Mouse (Mus musculus) embryo, embryonic 11.5 days (tissue): Measurements from ENCODE around the gene Hras.
A peak's percentile ranks its signal among the peaks of the same experiment; 100 is the strongest.

Experiments
- DNase-seq: peaks from one replicate; pipeline ENCODE4 v3.0.0-alpha.2; 2012; ENCODE audit warnings: low read depth, low spot score

The Hras gene

GRCm38 (mm10) chr7:141176173-141176572, 17.6 kb downstream of the Hras start:
- DNase-seq, result peak; percentile 90

- DNase-seq, result no peak
Observed at GRCm38 (mm10) chr7:141175068-141175467, 18.7 kb downstream of the Hras start.

GRCm38 (mm10) chr7:141173323-141173850, 20.4 kb downstream of the Hras start:
- no peak for DNase-seq

GRCm38 (mm10) chr7:141172116-141173006, 21.4 kb downstream of the Hras start, which contains the start of gene Rnh1:
Rnh1 (minus strand) TSS chr7:141172857.
- DNase-seq, result peak; percentile 91

- no peak for DNase-seq
Observed at GRCm38 (mm10) chr7:141169866-141170265, 23.9 kb downstream of the Hras start.

GRCm38 (mm10) chr7:141169300-141169699, 24.5 kb downstream of the Hras start:
- no peak for DNase-seq

GRCm38 (mm10) chr7:141168518-141168953, 25.3 kb downstream of the Hras start:
- peak; percentile 29 for DNase-seq

DNA sequence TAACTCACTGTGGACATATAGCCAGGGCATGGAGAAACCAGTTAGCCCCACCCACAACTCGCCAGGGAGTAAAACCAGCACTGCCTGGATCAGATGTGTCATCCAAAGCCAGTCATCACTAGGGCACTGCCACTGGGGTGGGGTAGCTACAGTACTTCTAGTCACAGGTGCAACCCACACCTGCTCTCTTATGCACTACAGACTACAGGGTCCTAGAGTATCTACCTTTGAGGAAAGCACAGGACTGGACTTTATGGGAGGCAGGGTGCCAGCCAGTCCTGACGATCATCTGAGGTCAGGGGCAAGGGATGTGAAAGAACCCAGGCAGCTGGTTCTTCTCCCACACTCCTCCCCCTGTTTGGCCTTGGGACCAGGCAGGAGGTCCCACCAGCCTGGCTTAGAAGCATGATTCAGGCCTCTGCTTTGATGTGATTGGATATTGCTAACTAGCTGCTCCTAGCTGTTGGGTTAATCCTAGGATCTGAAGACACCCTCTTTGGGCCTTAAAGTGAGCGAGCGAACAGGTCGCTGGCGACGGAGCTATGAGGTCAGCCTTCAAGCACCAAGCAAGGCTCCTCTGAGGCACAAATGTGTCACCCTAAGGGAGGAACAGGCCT, 25.8 kb downstream of the Hras start:
- DNase-seq, result no peak

- DNase-seq, result no peak
Observed at GRCm38 (mm10) chr7:141164850-141165249, 29.0 kb downstream of the Hras start.

DNA sequence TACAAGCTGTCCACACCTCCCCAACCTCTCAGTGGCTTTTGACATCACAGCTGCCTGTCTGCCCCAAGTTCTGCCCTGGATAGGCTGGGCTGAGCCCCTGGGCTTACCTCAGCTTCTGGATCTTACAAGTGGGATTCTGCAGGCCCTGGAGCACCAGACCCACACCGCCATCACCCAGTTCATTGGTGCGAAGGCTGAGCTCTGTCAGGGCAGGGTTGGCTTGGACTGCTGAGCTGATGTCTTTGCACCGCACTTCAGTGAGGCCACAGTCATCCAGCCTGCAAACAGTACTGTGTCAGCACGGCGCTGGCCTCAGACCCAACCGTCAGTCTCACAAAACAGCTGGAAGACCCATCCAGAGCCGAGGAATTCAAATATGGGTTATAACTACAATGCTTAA, 29.4 kb downstream of the Hras start:
- no peak for DNase-seq

DNA sequence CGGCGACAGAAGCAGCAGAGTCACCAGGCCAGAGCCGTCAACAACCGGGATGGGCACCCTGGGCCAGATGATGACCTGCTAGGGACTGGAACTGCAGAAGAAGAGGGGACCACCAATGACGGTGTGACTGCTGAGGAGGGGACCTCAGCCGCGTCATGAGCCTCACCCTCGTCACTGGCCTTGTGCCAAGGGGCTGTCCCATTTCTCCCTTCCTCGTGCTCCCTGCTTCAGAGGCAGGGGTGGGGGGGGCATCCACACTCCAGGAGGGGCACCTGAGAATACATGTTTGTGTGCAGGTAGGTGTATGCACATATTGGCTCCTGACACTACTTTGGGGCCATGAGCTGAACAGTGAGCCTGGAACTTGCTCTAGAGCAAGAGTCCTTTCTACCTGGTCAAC, 38.4 kb downstream of the Hras start:
- DNase-seq, result no peak

- DNase-seq, result no peak
Observed at GRCm38 (mm10) chr7:141148639-141149038, 45.2 kb downstream of the Hras start.

- no peak for DNase-seq
Observed at GRCm38 (mm10) chr7:141147044-141147443, 46.8 kb downstream of the Hras start.

GRCm38 (mm10) chr7:141146043-141146595, 47.7 kb downstream of the Hras start:
- DNase-seq, result no peak

DNA sequence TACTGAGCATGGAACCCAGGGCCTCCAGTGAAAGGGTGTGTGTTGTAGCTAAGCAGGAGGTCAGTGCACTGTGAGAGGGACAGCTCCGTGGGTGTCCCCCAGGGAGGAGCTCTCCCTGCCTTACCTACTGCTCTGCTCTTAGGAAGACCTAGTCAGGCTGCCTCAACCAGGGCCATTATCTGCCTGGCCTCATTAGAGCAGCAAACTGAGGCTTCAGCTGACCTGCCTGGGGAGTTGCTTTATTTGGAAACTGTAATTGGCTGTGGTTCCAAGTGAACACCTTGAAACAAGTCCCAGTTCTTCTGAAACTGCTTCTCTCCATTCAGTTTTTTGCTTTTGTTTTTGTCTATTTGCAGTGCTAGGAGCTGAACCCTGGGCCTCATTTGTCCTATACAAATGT, 48.4 kb downstream of the Hras start:
- DNase-seq, result no peak

DNA sequence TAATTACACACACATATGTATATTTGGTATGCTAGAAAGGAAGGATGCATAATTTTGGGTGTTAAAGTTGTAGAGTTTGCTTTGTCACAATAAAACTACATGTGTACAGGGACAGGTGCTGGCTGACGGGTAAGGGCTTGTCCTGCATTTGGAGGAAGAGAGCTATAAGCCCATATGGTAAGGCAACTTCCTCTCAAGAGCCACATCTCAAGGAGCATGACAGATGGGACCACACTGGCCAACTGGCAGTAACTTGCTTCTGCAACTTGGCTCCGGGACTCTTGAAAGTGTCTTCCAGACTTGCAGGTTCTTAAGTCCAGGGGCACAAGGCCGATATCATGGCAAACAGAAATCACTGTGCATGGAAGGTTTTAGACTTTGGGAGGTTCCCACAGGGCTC, 49.2 kb downstream of the Hras start:
- no peak for DNase-seq

GRCm38 (mm10) chr7:141143861-141144260, 49.9 kb downstream of the Hras start:
- no peak for DNase-seq

GRCm38 (mm10) chr7:141143112-141143511, 50.7 kb downstream of the Hras start:
- no peak for DNase-seq

GRCm38 (mm10) chr7:141141326-141141725, 52.5 kb downstream of the Hras start:
- no peak for DNase-seq
